Mouse (Mus musculus) kidney, embryonic 16.5 days (tissue): ENCODE results near the gene Hoxd13. TPM values are rescaled to one million over a fixed set of nuclear protein-coding genes. Genes with fewer than 3 reads are reported as not detected.

Source experiments
- ATAC-seq: fragments of 200-750 bp; cut with Nextera tagmentation; 2 replicates; pipeline ENCODE4 v1.8.0; 2017; ENCODE audit warnings: moderate TSS enrichment; ENCODE audit not compliant: low FRiP score, low TSS enrichment
- H3K27ac ChIP-seq: fragments of 300-500 bp; sonication (generic); 2 replicates; pipeline ENCODE4 v1.5.1; 2014; ENCODE audit warnings: low read length
- H3K27me3 ChIP-seq: fragments of 300-500 bp; sonication (generic); 2 replicates; pipeline ENCODE4 v1.6.1; 2014; ENCODE audit warnings: low read length, control low read depth, mixed read lengths; ENCODE audit not compliant: insufficient read depth
- H3K36me3 ChIP-seq: fragments of 300-500 bp; sonication (generic); 2 replicates; pipeline ENCODE4 v1.6.1; 2014; ENCODE audit warnings: low read length, control low read depth, mixed read lengths; ENCODE audit not compliant: insufficient read depth
- H3K4me1 ChIP-seq: fragments of 300-500 bp; sonication (generic); 2 replicates; pipeline ENCODE4 v1.6.1; 2014; ENCODE audit warnings: low read length, control low read depth, mixed read lengths; ENCODE audit not compliant: insufficient read depth
- H3K4me2 ChIP-seq: fragments of 300-500 bp; sonication (generic); replicated peaks from 2 replicates; pipeline ENCODE4 v1.6.1; 2014; ENCODE audit warnings: low read depth, low read length
- H3K4me3 ChIP-seq: fragments of 300-500 bp; sonication (generic); 2 replicates; pipeline ENCODE4 v1.5.1; 2014; ENCODE audit warnings: mild to moderate bottlenecking, low read length
- H3K9ac ChIP-seq: fragments of 300-500 bp; sonication (generic); replicated peaks from 2 replicates; pipeline ENCODE4 v1.6.1; 2014; ENCODE audit warnings: low read length
- H3K9me3 ChIP-seq: fragments of 300-500 bp; sonication (generic); 2 replicates; pipeline ENCODE4 v1.6.1; 2016; ENCODE audit warnings: low read length, control low read depth
- WGBS: fragments of 180-500 bp; shearing (Covaris S2); extraction: QIAGEN DNeasy Blood & Tissue Kit; methylation state at CpG from one replicate; pipeline ENCODE4 v1.1.7; 2014; 5-methylcytosine and 5-hydroxymethylcytosine counted together
- polyA plus RNA-seq: library from polyadenylated mRNA; unstranded; fragments of >200 nt; fragmentation: Nextera tagmentation; extraction: Ambion mirVana; gene quantifications from 2 replicates; pipeline ENCODE4 v1.2.1, GENCODE M21; 2015

Hoxd13 gene
- polyA plus RNA-seq, 1 experiment from 2014 or later, result 0.36 TPM

GRCm38 (mm10) chr2:74670632-74671188, 2.6 kb downstream of the Hoxd13 start:
- H3K27me3 ChIP-seq, result peaks cover 91% of the 10 kb centered on the region
- H3K4me3 ChIP-seq, result no peak overlapping the region
- H3K27ac ChIP-seq, result no peak overlapping the region
- H3K9ac ChIP-seq, result no peak overlapping the region
- WGBS, result 11% methylated on average over 3 of the region's 3 CpGs
- H3K36me3 ChIP-seq, result no peaks in the 10 kb centered on the region
- H3K4me2 ChIP-seq, result no peak overlapping the region
- H3K4me1 ChIP-seq, result peaks cover 31% of the 10 kb centered on the region
- no peaks in the 10 kb centered on the region for H3K9me3 ChIP-seq
- no peak for ATAC-seq

DNA sequence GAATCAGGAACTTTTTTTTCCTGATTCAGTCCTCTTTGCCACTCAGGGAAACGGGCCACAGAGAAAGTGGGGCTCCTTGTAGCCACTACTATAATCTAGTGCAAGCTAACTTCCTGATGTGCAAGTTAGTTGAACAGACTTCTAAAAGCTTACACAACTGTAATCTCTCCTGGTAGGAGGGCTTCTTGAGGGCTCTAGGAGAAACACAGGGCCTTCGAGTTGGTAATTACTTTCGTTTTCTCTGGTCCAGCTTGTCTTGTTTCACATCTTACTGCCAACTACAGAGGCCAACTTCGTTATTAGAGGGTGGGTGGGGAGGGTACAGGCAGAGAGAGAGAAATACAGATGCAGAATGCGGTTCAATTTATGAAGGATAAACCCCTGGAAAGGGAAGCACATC, 3.7 kb downstream of the Hoxd13 start:
- H3K27ac ChIP-seq, result no peak overlapping the region
- H3K27me3 ChIP-seq, result peaks cover 92% of the 10 kb centered on the region
- H3K4me2 ChIP-seq, result no peak overlapping the region
- H3K4me3 ChIP-seq, result no peak overlapping the region
- WGBS, result 42% methylated on average over 5 of the region's 5 CpGs
- H3K4me1 ChIP-seq, result peaks cover 42% of the 10 kb centered on the region
- no peaks in the 10 kb centered on the region for H3K36me3 ChIP-seq
- H3K9me3 ChIP-seq, result no peaks in the 10 kb centered on the region
- H3K9ac ChIP-seq, result no peak overlapping the region
- no peak for ATAC-seq

DNA sequence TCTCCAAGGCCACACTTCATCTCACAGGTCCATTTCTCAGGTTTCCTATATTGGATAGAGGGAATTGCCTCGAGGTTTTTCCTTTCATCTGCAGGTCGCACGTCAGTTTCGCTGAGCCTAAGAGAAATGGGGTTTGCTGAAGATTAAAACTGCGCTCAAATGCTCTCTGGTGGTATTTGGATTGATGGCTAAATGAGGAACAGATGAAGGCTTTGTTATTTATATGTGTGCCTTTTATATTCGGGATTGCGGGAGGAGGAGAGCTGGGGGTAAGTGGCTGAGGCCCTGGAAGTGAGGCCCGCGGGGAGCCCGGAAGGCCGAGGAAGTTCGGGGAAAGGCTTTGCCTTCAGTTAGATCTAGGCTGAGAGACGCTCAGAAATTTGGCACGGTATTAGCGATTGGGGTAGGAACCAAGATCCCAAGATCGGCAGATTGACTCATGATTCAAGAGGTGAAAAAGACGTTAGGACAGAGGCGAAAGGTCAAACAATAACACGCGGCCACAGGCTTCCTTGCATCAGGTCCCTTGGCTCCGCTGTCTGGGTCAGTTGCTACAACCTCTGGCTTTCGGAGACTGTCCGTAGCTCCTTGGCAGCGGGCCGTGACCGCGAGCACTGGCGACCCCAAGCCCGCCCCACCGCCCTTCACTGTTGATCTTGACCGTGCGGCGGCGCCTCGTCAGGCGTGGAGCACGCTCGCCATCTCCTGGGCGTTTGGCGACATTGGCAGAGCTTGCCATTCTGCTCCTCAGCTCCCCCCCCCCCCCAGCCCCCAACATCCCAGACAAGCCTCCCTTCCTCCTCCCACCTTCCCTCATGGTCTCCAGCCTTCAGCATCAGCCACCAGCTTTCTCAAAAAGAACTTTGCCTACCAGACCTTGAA, 4.6 kb downstream of the Hoxd13 start:
- 7% methylated on average over 39 of the region's 40 CpGs for WGBS
- Histone ChIP-seq H3K27me3 (peaks cover 85% of the 10 kb centered on the region), H3K36me3 (no peaks in the 10 kb centered on the region), H3K4me3 (peak overlapping the region; percentile 37), H3K4me1 (peaks cover 50% of the 10 kb centered on the region), H3K4me2 (peak overlapping the region; percentile 63), H3K27ac (no peak overlapping the region), H3K9me3 (no peaks in the 10 kb centered on the region), H3K9ac (no peak overlapping the region)
- ATAC-seq, result peak; percentile 36; the same call in 1 of the 2 replicates

DNA sequence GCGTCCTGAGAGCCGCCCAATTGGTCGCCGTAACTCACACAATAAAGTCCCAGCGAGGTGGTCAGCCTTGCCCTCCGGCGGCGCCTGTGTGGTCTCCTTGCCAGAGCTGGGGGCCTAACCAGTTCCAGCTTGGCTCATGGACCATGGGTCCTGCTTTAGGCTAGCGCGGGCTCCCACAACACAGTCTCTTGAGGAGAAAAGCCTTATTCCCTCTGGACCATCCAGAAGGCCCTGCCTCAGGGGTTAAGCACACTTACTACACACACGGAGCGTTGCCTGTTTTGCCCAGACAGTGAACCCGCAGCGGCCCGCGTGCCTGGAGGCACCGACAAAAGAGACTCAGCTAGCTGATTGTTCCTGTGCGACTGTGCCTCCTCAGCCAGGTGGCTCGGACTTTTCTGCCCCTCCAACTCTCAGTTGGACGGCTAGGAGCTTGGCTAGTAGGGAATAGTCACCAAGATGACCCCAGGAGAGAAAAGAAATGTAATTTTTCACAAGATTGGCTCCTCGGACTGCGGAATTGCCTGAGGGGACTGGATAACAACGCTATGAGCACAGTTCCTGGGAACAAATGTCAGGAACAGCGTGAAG, 5.8 kb downstream of the Hoxd13 start:
- peaks cover 55% of the 10 kb centered on the region for H3K4me1 ChIP-seq
- H3K27me3 ChIP-seq, result peaks cover 73% of the 10 kb centered on the region
- ATAC-seq, result no peak
- peak overlapping the region; percentile 29; the same call in 1 of the 2 replicates for H3K4me2 ChIP-seq
- no peak overlapping the region for H3K4me3 ChIP-seq
- WGBS, result 14% methylated on average over 24 of the region's 24 CpGs
- no peak overlapping the region for H3K27ac ChIP-seq
- H3K36me3 ChIP-seq, result no peaks in the 10 kb centered on the region
- H3K9ac ChIP-seq, result no peak overlapping the region; the same call in 1 of the 2 replicates
- H3K9me3 ChIP-seq, result no peaks in the 10 kb centered on the region

DNA sequence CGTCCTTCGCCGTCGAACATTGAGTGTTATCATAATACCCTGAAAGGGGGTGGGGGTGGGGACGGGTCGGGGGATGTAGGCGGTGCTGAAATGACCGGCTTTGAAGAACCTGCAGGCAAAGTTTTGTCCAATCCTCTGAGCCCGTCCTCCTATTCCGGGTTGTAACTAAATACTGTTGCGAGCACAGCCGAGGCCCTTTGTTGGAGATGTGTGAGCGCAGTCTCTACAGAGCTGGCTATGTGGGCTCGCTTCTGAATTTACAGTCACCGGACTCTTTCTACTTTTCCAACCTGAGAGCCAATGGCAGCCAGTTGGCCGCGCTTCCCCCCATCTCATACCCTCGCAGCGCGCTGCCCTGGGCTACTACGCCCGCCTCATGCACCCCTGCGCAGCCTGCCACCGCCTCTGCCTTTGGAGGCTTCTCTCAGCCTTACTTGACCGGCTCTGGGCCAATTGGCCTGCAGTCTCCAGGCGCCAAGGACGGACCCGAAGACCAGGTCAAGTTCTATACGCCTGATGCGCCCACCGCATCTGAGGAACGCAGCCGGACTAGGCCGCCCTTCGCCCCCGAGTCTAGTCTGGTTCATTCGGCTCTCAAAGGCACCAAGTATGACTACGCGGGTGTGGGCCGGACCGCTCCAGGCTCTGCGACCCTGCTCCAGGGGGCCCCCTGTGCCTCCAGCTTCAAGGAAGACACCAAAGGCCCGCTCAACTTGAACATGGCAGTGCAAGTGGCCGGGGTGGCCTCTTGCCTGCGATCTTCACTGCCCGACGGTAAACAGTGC, 7.0 kb downstream of the Hoxd13 start, which contains the start of gene Hoxd12:
Gene Hoxd12, plus strand, starts transcription at position 133 of the 785 bp plus-strand sequence.
- H3K27me3 ChIP-seq, result peaks cover 64% of the 10 kb centered on the region
- peak within 1 kb of the TSS; percentile 28 for H3K4me3 ChIP-seq
- H3K36me3 ChIP-seq, result no peaks in the 10 kb centered on the region
- H3K27ac ChIP-seq, result peak within 1 kb of the TSS; percentile 61
- ATAC-seq, result 0 out of 2 replicates have a peak, but pooled peaks have one; percentile 24
- H3K4me1 ChIP-seq, result peaks cover 56% of the 10 kb centered on the region
- 6% methylated on average over 47 of the region's 47 CpGs for WGBS
- H3K9me3 ChIP-seq, result no peaks in the 10 kb centered on the region
- H3K4me2 ChIP-seq, result peak within 1 kb of the TSS; percentile 51
- H3K9ac ChIP-seq, result peak within 1 kb of the TSS; percentile 58

GRCm38 (mm10) chr2:74675666-74676282, 7.7 kb downstream of the Hoxd13 start:
- Histone ChIP-seq H3K9ac (peak overlapping the region; percentile 58), H3K4me3 (peak overlapping the region; percentile 28), H3K27me3 (peaks cover 66% of the 10 kb centered on the region), H3K4me1 (peaks cover 56% of the 10 kb centered on the region), H3K27ac (peak overlapping the region; percentile 61), H3K9me3 (no peaks in the 10 kb centered on the region), H3K4me2 (peak overlapping the region; percentile 51), H3K36me3 (no peaks in the 10 kb centered on the region)
- ATAC-seq, result 0 out of 2 replicates have a peak, but pooled peaks have one; percentile 0
- WGBS, result 24% methylated on average over 24 of the region's 24 CpGs

DNA sequence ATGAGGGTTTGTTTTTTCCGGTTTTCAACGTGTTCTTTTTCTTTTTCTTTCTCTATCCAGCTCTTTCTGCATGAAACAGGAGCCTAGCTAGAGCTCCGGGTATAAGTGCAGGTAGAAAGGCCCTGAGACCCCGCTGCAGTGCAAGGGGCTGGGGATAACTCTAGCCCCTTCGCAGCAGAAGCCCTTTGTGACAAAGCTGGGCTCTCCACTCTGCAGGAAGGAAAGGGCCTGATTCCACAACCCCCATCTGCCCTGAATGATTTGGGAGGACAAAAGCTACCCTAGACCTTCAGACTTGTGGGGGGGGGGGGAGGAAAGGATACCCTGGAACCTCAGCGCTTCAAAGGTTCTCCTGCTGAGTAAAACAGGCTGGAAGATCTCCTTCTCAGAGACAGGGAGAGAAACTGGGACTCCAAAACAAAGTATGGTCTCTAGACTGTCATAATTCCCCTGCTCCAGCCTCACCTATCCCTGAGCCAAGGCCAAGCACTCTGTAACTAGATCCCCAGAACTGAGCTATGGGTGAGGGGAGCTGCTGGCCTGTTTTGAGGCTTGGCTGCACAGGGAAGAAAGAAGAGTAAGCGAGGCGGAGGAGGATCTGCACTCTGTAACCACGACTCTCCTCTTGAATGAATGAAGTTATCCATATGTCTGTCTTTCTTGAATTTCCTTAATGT, 8.4 kb downstream of the Hoxd13 start:
- no peaks in the 10 kb centered on the region for H3K36me3 ChIP-seq
- peak overlapping the region; percentile 28; the same call in 1 of the 2 replicates for H3K4me3 ChIP-seq
- H3K27ac ChIP-seq, result peak overlapping the region; percentile 63
- H3K9ac ChIP-seq, result peak overlapping the region; percentile 52; the same call in 1 of the 2 replicates
- peak; percentile 35 for ATAC-seq
- H3K27me3 ChIP-seq, result peaks cover 60% of the 10 kb centered on the region
- H3K4me1 ChIP-seq, result peaks cover 56% of the 10 kb centered on the region
- 29% methylated on average over 9 of the region's 9 CpGs for WGBS
- no peaks in the 10 kb centered on the region for H3K9me3 ChIP-seq
- peak overlapping the region; percentile 51 for H3K4me2 ChIP-seq

GRCm38 (mm10) chr2:74677106-74677505, 9.0 kb downstream of the Hoxd13 start:
- peak overlapping the region; percentile 11 for H3K4me2 ChIP-seq
- ATAC-seq, result no peak
- WGBS, result 38% methylated on average over 2 of the region's 2 CpGs

More at GRCm38 (mm10) chr2:74677106-74677505, 9.0 kb downstream of the Hoxd13 start:
- no peak overlapping the region for H3K9ac ChIP-seq
- peaks cover 56% of the 10 kb centered on the region for H3K4me1 ChIP-seq
- peak overlapping the region; percentile 63 for H3K27ac ChIP-seq
- no peaks in the 10 kb centered on the region for H3K9me3 ChIP-seq
- H3K27me3 ChIP-seq, result peaks cover 54% of the 10 kb centered on the region
- H3K36me3 ChIP-seq, result no peaks in the 10 kb centered on the region
- H3K4me3 ChIP-seq, result no peak overlapping the region
